Mouse (Mus musculus) neural tube, embryonic 15.5 days (tissue): ENCODE data around the gene Tctn1. TPM values are rescaled to one million over a fixed set of nuclear protein-coding genes. Genes with fewer than 3 reads are reported as not detected.

Source experiments
- ATAC-seq: fragments of 200-750 bp; cut with Nextera tagmentation; 2 replicates; pipeline ENCODE4 v1.8.0; 2017; ENCODE audit warnings: mild to moderate bottlenecking, moderate TSS enrichment, moderate library complexity; ENCODE audit not compliant: low FRiP score
- H3K27ac ChIP-seq: fragments of 300-500 bp; sonication (generic); replicated peaks from 2 replicates; pipeline ENCODE4 v1.5.1; 2015; ENCODE audit warnings: mild to moderate bottlenecking, inconsistent platforms
- H3K27me3 ChIP-seq: fragments of 300-500 bp; sonication (generic); replicated peaks from 2 replicates; pipeline ENCODE4 v1.6.1; 2015; ENCODE audit warnings: inconsistent platforms
- H3K36me3 ChIP-seq: fragments of 300-500 bp; sonication (generic); 2 replicates; pipeline ENCODE4 v1.6.1; 2015; ENCODE audit warnings: inconsistent platforms
- H3K4me1 ChIP-seq: fragments of 300-500 bp; sonication (generic); 2 replicates; pipeline ENCODE4 v1.6.1; 2015; ENCODE audit warnings: inconsistent platforms
- H3K4me2 ChIP-seq: fragments of 300-500 bp; sonication (generic); 2 replicates; pipeline ENCODE4 v1.6.1; 2015; ENCODE audit warnings: inconsistent platforms, mild to moderate bottlenecking, moderate library complexity
- H3K4me3 ChIP-seq: fragments of 300-500 bp; sonication (generic); replicated peaks from 2 replicates; pipeline ENCODE4 v1.5.1; 2015; ENCODE audit warnings: mild to moderate bottlenecking, inconsistent platforms
- H3K9ac ChIP-seq: fragments of 300-500 bp; sonication (generic); replicated peaks from 2 replicates; pipeline ENCODE4 v1.6.1; 2015; ENCODE audit warnings: mild to moderate bottlenecking, inconsistent platforms
- H3K9me3 ChIP-seq: fragments of 300-500 bp; sonication (generic); replicated peaks from 2 replicates; pipeline ENCODE4 v1.6.1; 2016; ENCODE audit warnings: inconsistent platforms
- WGBS: fragments of 180-500 bp; shearing (Covaris S2); methylation state at CpG from one replicate; pipeline ENCODE4 v1.1.7; 2015; ENCODE audit warnings: mixed read lengths; 5-methylcytosine and 5-hydroxymethylcytosine counted together
- polyA plus RNA-seq: library from polyadenylated mRNA; unstranded; fragments of >200 nt; fragmentation: Nextera tagmentation; extraction: Ambion mirVana; gene quantifications from 2 replicates; pipeline ENCODE4 v1.2.1, GENCODE M21; 2015

Gene Tctn1
- polyA plus RNA-seq, 1 experiment from 2014 or later = 5.8 TPM

GRCm38 (mm10) chr5:122212125-122212524 is 52.1 kb downstream of the Tctn1 start:
- no peaks in the 10 kb centered on the region for H3K36me3 ChIP-seq
- H3K9me3 ChIP-seq = no peaks in the 10 kb centered on the region
- H3K4me3 ChIP-seq = no peak overlapping the region
- no peak for ATAC-seq
- WGBS = 80% methylated on average over 8 of the region's 8 CpGs
- H3K4me1 ChIP-seq = peaks cover 10% of the 10 kb centered on the region; the same call in 1 of the 2 replicates
- no peak overlapping the region for H3K9ac ChIP-seq
- no peak overlapping the region for H3K4me2 ChIP-seq
- no peaks in the 10 kb centered on the region for H3K27me3 ChIP-seq
- H3K27ac ChIP-seq = no peak overlapping the region

DNA sequence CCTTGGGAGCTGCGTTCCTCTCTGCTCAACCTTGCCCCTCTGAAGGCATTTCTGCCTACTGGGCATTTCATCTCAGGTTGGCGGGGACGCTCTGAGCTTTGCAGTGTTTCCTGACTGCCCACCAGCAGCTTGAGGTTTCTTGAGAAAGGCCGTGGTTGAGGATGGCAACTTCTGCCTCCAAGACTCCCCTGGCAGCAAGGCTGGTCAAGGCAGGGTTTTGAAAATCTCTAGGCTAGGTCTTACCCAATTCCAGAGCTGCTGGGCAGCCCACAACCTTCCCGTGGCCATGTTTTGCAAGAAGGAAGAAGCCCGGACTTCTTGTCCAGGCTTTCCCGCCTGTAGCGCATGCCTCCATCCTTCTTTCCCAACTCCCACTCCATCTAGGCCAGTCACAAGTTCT is 53.4 kb downstream of the Tctn1 start:
- WGBS = 93% methylated on average over 8 of the region's 8 CpGs
- no peak overlapping the region for H3K4me2 ChIP-seq
- no peaks in the 10 kb centered on the region for H3K27me3 ChIP-seq
- peaks cover 10% of the 10 kb centered on the region; the same call in 1 of the 2 replicates for H3K4me1 ChIP-seq
- no peak overlapping the region for H3K9ac ChIP-seq
- no peaks in the 10 kb centered on the region for H3K36me3 ChIP-seq
- ATAC-seq = no peak
- H3K27ac ChIP-seq = no peak overlapping the region
- H3K9me3 ChIP-seq = no peaks in the 10 kb centered on the region
- H3K4me3 ChIP-seq = no peak overlapping the region

DNA sequence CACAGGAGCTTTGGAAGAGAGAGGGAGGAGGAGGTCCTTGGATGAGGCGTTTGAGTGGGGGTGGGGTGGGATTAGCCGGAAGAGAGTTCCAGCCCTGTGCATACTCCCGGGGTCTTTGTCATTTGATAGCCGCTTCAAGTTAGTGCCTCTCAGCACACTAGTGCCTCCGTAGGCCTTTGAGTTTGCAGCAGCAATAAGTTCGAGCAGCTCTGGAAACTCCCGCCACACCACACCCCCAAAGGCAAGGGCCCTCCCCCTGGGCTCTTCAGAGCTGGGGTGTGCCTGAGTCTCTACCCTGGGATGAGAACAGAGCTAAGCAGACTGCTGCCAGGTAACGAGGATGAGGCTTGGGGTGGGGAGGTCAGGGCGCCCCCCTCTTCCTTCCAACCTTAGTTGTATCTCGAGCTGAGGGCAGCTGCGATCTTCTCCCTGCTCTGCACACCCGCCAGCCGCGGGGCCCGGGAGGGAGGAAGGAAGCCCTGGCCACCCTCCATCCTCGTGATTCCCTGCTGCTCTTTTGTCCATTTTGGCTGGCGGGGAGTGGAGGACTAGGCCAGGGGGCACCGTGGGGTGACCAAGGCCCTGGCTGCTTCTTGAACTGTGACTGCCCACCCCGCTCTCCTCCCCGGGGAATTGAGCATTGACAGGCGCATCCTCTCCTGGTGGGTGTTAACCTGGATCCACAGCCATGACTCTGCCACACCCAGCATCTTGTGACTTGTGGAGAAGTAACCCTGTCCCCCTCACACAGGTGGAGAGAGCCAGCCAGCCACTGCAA is 54.5 kb downstream of the Tctn1 start:
- H3K4me1 ChIP-seq = peaks cover 10% of the 10 kb centered on the region; the same call in 1 of the 2 replicates
- H3K4me2 ChIP-seq = peak overlapping the region; percentile 48
- H3K9me3 ChIP-seq = no peaks in the 10 kb centered on the region
- no peak overlapping the region for H3K9ac ChIP-seq
- no peak overlapping the region for H3K27ac ChIP-seq
- H3K4me3 ChIP-seq = peak overlapping the region; percentile 21
- WGBS = 5% methylated on average over 19 of the region's 21 CpGs
- no peaks in the 10 kb centered on the region for H3K36me3 ChIP-seq
- no peaks in the 10 kb centered on the region for H3K27me3 ChIP-seq
- no peak for ATAC-seq

DNA sequence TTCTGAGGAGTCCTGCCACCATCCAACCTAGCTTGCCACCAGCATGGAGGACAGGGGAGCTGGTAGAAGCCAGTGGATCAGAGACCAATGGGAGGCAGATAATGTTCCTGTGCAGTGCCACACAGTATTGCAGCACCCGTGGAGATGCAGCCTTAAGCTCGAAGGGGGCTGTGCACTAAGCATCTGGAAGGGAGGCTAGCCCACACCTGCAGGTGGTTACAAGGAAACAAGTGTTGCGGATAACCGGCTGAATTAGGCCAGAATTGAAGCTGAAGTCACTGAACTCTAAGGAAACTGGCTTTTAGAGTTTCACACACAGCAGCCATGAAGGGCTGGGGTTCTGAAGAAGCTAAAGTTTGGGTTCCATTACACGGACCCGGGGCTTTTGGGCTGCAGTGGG is 55.4 kb downstream of the Tctn1 start:
- no peak overlapping the region for H3K9ac ChIP-seq

GRCm38 (mm10) chr5:122206475-122206874 is 57.8 kb downstream of the Tctn1 start, which contains the start of gene Hvcn1:
Gene Hvcn1 (plus strand): TSS chr5:122206804.
- H3K27ac ChIP-seq = no peak within 1 kb of the TSS
- WGBS = 83% methylated on average over 3 of the region's 4 CpGs
- H3K9me3 ChIP-seq = no peaks in the 10 kb centered on the region
- no peak within 1 kb of the TSS for H3K4me2 ChIP-seq
- H3K27me3 ChIP-seq = no peaks in the 10 kb centered on the region
- H3K9ac ChIP-seq = no peak within 1 kb of the TSS
- no peaks in the 10 kb centered on the region for H3K36me3 ChIP-seq
- H3K4me3 ChIP-seq = no peak within 1 kb of the TSS
- peaks cover 10% of the 10 kb centered on the region; the same call in 1 of the 2 replicates for H3K4me1 ChIP-seq
- ATAC-seq = no peak

More for the DNA sequence above, 55.4 kb downstream of the Tctn1 start:
- H3K36me3 ChIP-seq = no peaks in the 10 kb centered on the region
- H3K4me2 ChIP-seq = no peak overlapping the region
- no peak for ATAC-seq
- H3K9me3 ChIP-seq = no peaks in the 10 kb centered on the region
- no peak overlapping the region for H3K4me3 ChIP-seq
- peaks cover 10% of the 10 kb centered on the region; the same call in 1 of the 2 replicates for H3K4me1 ChIP-seq
- no peak overlapping the region for H3K27ac ChIP-seq
- H3K27me3 ChIP-seq = no peaks in the 10 kb centered on the region
- WGBS = 51% methylated on average over 6 of the region's 6 CpGs

DNA sequence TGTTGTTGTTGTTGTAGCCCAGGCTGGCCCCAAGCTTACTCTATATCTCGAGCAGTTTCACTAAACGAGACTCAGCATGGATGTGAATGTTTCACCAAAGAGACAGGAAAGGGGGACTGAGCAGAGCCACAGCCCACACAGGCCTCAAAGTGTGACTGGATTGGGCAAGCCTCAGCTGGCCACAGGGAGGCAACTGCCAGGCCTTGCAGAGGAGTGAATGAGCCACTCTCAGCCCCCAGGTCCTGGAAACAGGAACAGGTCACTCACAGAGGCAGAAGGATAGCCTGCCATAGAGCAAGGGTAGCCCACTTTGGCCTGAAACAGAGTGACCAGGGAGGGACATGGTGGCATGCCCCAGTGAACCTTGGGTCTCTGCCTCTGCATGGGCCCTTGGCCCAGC is 60.1 kb downstream of the Tctn1 start:
- H3K27me3 ChIP-seq = no peaks in the 10 kb centered on the region
- no peak overlapping the region for H3K27ac ChIP-seq
- H3K4me3 ChIP-seq = no peak overlapping the region
- H3K4me2 ChIP-seq = no peak overlapping the region
- no peaks in the 10 kb centered on the region for H3K4me1 ChIP-seq
- H3K36me3 ChIP-seq = no peaks in the 10 kb centered on the region
- no peaks in the 10 kb centered on the region for H3K9me3 ChIP-seq
- H3K9ac ChIP-seq = no peak overlapping the region
- no peak for ATAC-seq
- WGBS = 79% methylated on average over 2 of the region's 2 CpGs

- Histone ChIP-seq H3K4me2 (no peak overlapping the region), H3K9me3 (no peaks in the 10 kb centered on the region), H3K36me3 (no peaks in the 10 kb centered on the region), H3K27me3 (no peaks in the 10 kb centered on the region), H3K9ac (no peak overlapping the region), H3K4me3 (no peak overlapping the region), H3K4me1 (no peaks in the 10 kb centered on the region), H3K27ac (no peak overlapping the region)
- ATAC-seq = no peak
- WGBS = 84% methylated on average over 6 of the region's 6 CpGs
These were observed 62.4 kb downstream of the Tctn1 start for GRCm38 (mm10) chr5:122201904-122202303.

GRCm38 (mm10) chr5:122200872-122201271 is 63.4 kb downstream of the Tctn1 start:
- H3K27ac ChIP-seq = no peak overlapping the region
- no peak overlapping the region for H3K9ac ChIP-seq
- H3K4me2 ChIP-seq = no peak overlapping the region
- H3K27me3 ChIP-seq = no peaks in the 10 kb centered on the region
- H3K4me1 ChIP-seq = no peaks in the 10 kb centered on the region
- no peak for ATAC-seq
- H3K36me3 ChIP-seq = no peaks in the 10 kb centered on the region
- WGBS = 99% methylated on average over 4 of the region's 4 CpGs
- H3K4me3 ChIP-seq = no peak overlapping the region
- H3K9me3 ChIP-seq = no peaks in the 10 kb centered on the region

GRCm38 (mm10) chr5:122192347-122192746 is 71.9 kb downstream of the Tctn1 start:
- Histone ChIP-seq H3K9ac (no peak overlapping the region), H3K36me3 (no peaks in the 10 kb centered on the region), H3K9me3 (no peaks in the 10 kb centered on the region), H3K4me3 (no peak overlapping the region), H3K4me2 (no peak overlapping the region), H3K27me3 (no peaks in the 10 kb centered on the region), H3K4me1 (no peaks in the 10 kb centered on the region; the same call in 1 of the 2 replicates), H3K27ac (no peak overlapping the region)
- 72% methylated on average over 4 of the region's 4 CpGs for WGBS
- no peak for ATAC-seq

GRCm38 (mm10) chr5:122191269-122192063 is 72.8 kb downstream of the Tctn1 start:
- Histone ChIP-seq H3K4me2 (no peak overlapping the region), H3K36me3 (no peaks in the 10 kb centered on the region), H3K4me3 (no peak overlapping the region), H3K9me3 (no peaks in the 10 kb centered on the region), H3K4me1 (no peaks in the 10 kb centered on the region; the same call in 1 of the 2 replicates), H3K9ac (no peak overlapping the region), H3K27ac (no peak overlapping the region), H3K27me3 (no peaks in the 10 kb centered on the region)
- no peak for ATAC-seq
- WGBS = 61% methylated on average over 12 of the region's 12 CpGs

- no peak for ATAC-seq
- H3K4me3 ChIP-seq = no peak overlapping the region
- no peaks in the 10 kb centered on the region for H3K27me3 ChIP-seq
- no peaks in the 10 kb centered on the region for H3K36me3 ChIP-seq
- H3K4me1 ChIP-seq = no peaks in the 10 kb centered on the region; the same call in 1 of the 2 replicates
- H3K9ac ChIP-seq = no peak overlapping the region
- WGBS = 66% methylated on average over 7 of the region's 7 CpGs
- no peak overlapping the region for H3K27ac ChIP-seq
- no peaks in the 10 kb centered on the region for H3K9me3 ChIP-seq
- no peak overlapping the region for H3K4me2 ChIP-seq
These were observed 73.8 kb downstream of the Tctn1 start for GRCm38 (mm10) chr5:122190465-122190864.

DNA sequence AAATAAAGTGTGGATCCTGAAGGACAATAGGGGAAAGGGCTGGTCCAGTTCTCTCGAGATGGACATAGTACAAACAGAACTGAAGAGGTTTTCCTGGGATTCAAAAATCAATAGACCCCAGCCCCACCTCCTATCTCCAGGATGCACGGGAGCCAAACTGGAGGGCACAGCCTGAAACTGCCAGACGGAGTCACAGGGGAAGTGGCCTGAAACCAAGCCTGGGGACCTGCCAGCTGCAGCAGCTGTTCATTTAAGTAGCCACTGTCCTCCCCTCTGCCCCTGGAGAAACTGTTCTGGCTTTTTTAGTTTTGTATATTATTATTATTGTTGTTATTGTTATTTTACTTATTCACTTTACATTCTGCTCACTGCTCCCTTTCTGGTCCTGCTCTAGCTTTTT is 75.1 kb downstream of the Tctn1 start:
- H3K4me3 ChIP-seq = no peak overlapping the region

More for the DNA sequence above, 75.1 kb downstream of the Tctn1 start:
- no peaks in the 10 kb centered on the region for H3K27me3 ChIP-seq
- H3K36me3 ChIP-seq = no peaks in the 10 kb centered on the region
- H3K9me3 ChIP-seq = no peaks in the 10 kb centered on the region
- 49% methylated on average over 3 of the region's 3 CpGs for WGBS
- no peak overlapping the region for H3K9ac ChIP-seq
- no peaks in the 10 kb centered on the region; the same call in 1 of the 2 replicates for H3K4me1 ChIP-seq
- no peak overlapping the region for H3K27ac ChIP-seq
- no peak for ATAC-seq
- no peak overlapping the region for H3K4me2 ChIP-seq
